Mouse (Mus musculus) lung, embryonic 15.5 days (tissue): ENCODE measurements around the gene Bola3. TPM values are rescaled to one million over a fixed set of nuclear protein-coding genes. Genes with fewer than 3 reads are reported as not detected.
"Not testable (repeated sequence)": the region's sequence is repeated elsewhere in the genome, so short reads cannot be mapped to it uniquely, and the experiment has no call there.

Source experiments
- ATAC-seq: fragments of 200-750 bp; cut with Nextera tagmentation; 2 replicates; pipeline ENCODE4 v1.8.0; 2017; ENCODE audit warnings: moderate number of reproducible peaks, borderline replicate concordance; ENCODE audit not compliant: low FRiP score, low TSS enrichment; ENCODE audit errors: extremely low read depth
- H3K27ac ChIP-seq: fragments of 300-500 bp; sonication (generic); 2 replicates; pipeline ENCODE4 v1.5.1; 2015; ENCODE audit warnings: moderate library complexity, mild to moderate bottlenecking, inconsistent platforms
- H3K27me3 ChIP-seq: fragments of 300-500 bp; sonication (generic); 2 replicates; pipeline ENCODE4 v1.6.1; 2015; ENCODE audit warnings: inconsistent platforms
- H3K36me3 ChIP-seq: fragments of 300-500 bp; sonication (generic); 2 replicates; pipeline ENCODE4 v1.6.1; 2015; ENCODE audit warnings: inconsistent platforms
- H3K4me1 ChIP-seq: fragments of 300-500 bp; sonication (generic); 2 replicates; pipeline ENCODE4 v1.6.1; 2015; ENCODE audit warnings: inconsistent platforms
- H3K4me2 ChIP-seq: fragments of 300-500 bp; sonication (generic); 2 replicates; pipeline ENCODE4 v1.6.1; 2015; ENCODE audit warnings: inconsistent platforms, mild to moderate bottlenecking, moderate library complexity
- H3K4me3 ChIP-seq: fragments of 300-500 bp; sonication (generic); 2 replicates; pipeline ENCODE4 v1.5.1; 2015; ENCODE audit warnings: mild to moderate bottlenecking, inconsistent platforms
- H3K9ac ChIP-seq: fragments of 300-500 bp; sonication (generic); 2 replicates; pipeline ENCODE4 v1.6.1; 2015; ENCODE audit warnings: inconsistent platforms
- H3K9me3 ChIP-seq: fragments of 300-500 bp; sonication (generic); 2 replicates; pipeline ENCODE4 v1.6.1; 2016; ENCODE audit warnings: inconsistent platforms
- WGBS: fragments of 180-500 bp; shearing (Covaris S2); methylation state at CpG from one replicate; pipeline ENCODE4 v1.1.7; 2015; 5-methylcytosine and 5-hydroxymethylcytosine counted together
- polyA plus RNA-seq: library from polyadenylated mRNA; unstranded; fragments of >200 nt; fragmentation: Nextera tagmentation; extraction: Ambion mirVana; gene quantifications from 2 replicates; pipeline ENCODE4 v1.2.1, GENCODE M21; 2015

Gene Bola3
- polyA plus RNA-seq, 1 experiment from 2014 or later = 125 TPM

- Histone ChIP-seq H3K27me3 (no peaks in the 10 kb centered on the region), H3K36me3 (no peaks in the 10 kb centered on the region), H3K4me2 (no peak overlapping the region), H3K27ac (no peak overlapping the region), H3K9ac (no peak overlapping the region), H3K4me1 (peaks cover 10% of the 10 kb centered on the region), H3K4me3 (no peak overlapping the region), H3K9me3 (no peaks in the 10 kb centered on the region)
- WGBS = 43% methylated on average over 2 of the region's 2 CpGs
- ATAC-seq = no peak
These were observed 26.2 kb upstream of the Bola3 start for GRCm38 (mm10) chr6:83322794-83323193.

GRCm38 (mm10) chr6:83323652-83324419 lies 25.1 kb upstream of the Bola3 start:
- H3K9me3 ChIP-seq = no peaks in the 10 kb centered on the region
- H3K4me2 ChIP-seq = no peak overlapping the region
- peaks cover 10% of the 10 kb centered on the region for H3K4me1 ChIP-seq
- H3K27ac ChIP-seq = no peak overlapping the region
- 55% methylated on average over 8 of the region's 8 CpGs for WGBS
- H3K36me3 ChIP-seq = peaks cover 5% of the 10 kb centered on the region; the same call in 1 of the 2 replicates
- no peak overlapping the region for H3K9ac ChIP-seq
- no peak overlapping the region for H3K4me3 ChIP-seq
- H3K27me3 ChIP-seq = no peaks in the 10 kb centered on the region
- ATAC-seq = no peak

DNA sequence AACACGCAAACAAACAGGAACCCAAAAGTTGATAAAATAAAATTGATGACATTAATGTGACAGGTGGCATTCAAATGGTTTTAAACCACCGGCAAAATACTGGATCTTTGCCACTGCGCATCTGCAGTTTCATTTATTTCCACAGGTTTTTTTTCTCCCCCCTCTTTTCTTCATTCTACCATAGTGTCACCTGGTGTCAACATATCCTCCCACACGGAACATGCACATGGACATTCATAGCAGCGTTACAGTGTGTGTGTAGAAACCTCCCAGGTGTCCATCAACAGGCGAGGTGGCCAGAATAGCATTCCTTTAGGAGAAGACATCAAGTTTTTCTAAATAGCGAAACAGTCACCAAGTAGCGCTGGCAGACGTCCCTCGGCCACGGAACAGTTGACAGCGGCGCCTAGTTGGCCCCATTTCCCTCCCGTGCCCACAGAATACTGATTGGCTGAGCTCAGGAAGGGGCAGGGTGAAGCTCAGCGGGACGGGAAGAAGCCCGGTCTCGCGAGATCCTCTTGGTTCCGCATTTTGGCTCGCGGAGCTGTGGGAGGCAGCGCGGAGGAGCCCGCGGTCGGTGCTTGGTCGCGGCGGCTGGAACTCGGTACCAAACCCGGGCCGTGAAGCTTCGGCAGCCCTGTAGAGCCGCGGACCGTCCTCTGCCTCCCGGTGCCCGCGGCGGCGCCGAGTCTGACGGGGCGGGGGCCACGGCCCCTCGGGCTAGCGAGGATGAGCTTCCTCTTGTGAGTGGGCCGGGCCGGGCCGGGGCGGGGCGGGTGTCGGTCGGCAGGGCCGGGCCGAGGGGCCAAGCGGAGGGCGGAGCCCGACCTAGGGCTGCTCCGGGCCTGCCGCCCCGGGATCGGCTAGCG lies 23.2 kb upstream of the Bola3 start, which contains the start of the genes Mthfd2 and Mob1a:
Mthfd2 (minus strand) TSS at position 384 of the 869 bp plus-strand sequence.
Mob1a (plus strand) TSS at position 492 of the 869 bp plus-strand sequence.
- Histone ChIP-seq H3K27ac (peak within 1 kb of the TSS; percentile 95), H3K4me3 (peak within 1 kb of the TSS; percentile 88), H3K9me3 (no peaks in the 10 kb centered on the region), H3K4me2 (peak within 1 kb of the TSS; percentile 78), H3K36me3 (peaks cover 24% of the 10 kb centered on the region), H3K4me1 (peaks cover 10% of the 10 kb centered on the region), H3K27me3 (no peaks in the 10 kb centered on the region), H3K9ac (peak within 1 kb of the TSS; percentile 86)
- peak; percentile 98 for ATAC-seq
- 1% methylated on average over 64 of the region's 65 CpGs for WGBS

DNA sequence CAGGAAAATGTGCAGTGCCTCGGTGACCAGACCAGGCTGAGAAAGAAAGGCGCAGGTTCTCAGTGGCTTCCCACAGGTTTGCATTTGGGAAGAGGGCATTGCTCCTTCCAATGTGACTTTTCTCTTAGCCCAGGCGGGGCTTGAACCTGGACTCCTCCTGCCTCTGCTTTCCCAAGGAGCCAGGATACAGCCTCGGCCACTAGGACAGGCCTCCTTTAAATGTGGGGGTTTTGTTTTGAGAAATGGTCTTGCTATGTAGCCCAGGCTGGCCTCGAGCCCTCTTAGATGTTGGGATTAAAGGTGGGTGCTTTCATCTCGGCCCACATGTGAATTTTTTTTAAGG lies 22.6 kb upstream of the Bola3 start:
- WGBS = 4% methylated on average over 6 of the region's 6 CpGs
- peaks cover 10% of the 10 kb centered on the region for H3K4me1 ChIP-seq
- no peaks in the 10 kb centered on the region for H3K27me3 ChIP-seq
- H3K4me3 ChIP-seq = peak overlapping the region; percentile 88
- no peaks in the 10 kb centered on the region for H3K9me3 ChIP-seq
- H3K9ac ChIP-seq = peak overlapping the region; percentile 86
- H3K27ac ChIP-seq = peak overlapping the region; percentile 95
- ATAC-seq = no peak
- H3K36me3 ChIP-seq = peaks cover 28% of the 10 kb centered on the region
- peak overlapping the region; percentile 78 for H3K4me2 ChIP-seq

GRCm38 (mm10) chr6:83326761-83327160 lies 22.2 kb upstream of the Bola3 start:
- peak overlapping the region; percentile 88 for H3K4me3 ChIP-seq
- peak overlapping the region; percentile 78 for H3K4me2 ChIP-seq
- H3K27ac ChIP-seq = no peak overlapping the region
- peak overlapping the region; percentile 86 for H3K9ac ChIP-seq
- H3K9me3 ChIP-seq = no peaks in the 10 kb centered on the region
- peaks cover 10% of the 10 kb centered on the region for H3K4me1 ChIP-seq
- no peaks in the 10 kb centered on the region for H3K27me3 ChIP-seq
- peaks cover 32% of the 10 kb centered on the region for H3K36me3 ChIP-seq
- WGBS = 48% methylated on average over 6 of the region's 6 CpGs
- ATAC-seq = no peak

DNA sequence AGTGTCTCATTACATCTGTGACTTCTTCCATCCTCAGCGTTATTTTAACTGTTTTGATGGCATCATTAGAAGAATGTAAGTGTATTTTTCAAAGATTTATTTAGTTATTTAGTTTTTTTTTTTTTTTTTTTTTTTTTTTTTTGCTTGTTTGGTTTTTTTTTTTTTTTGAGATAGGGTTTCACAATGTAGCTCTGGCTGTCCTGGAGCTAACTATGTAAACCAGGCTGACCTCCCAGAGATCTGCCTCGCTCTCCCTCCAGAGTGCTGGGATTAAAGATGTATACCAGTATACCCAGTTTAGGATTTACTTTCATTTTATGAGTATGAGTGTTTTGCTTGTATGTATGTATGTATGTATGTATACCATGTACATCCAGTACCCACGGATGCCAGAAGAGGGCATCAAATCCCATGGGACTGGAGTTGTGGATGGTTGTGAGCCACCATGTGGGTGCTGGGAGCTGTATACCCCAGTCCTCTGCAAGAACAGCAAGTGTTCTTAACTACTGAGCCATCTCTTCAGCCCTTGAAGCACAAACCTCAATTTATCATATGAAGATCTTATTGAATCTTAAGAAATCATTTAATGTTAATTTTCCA lies 21.3 kb upstream of the Bola3 start:
- no peak for ATAC-seq
- WGBS = 85% methylated on average over 3 of the region's 3 CpGs
- H3K9ac ChIP-seq = no peak overlapping the region
- 0 out of 2 replicates have a peak overlapping the region, but pooled peaks have one; percentile 78 for H3K4me2 ChIP-seq
- peaks cover 10% of the 10 kb centered on the region for H3K4me1 ChIP-seq
- H3K9me3 ChIP-seq = no peaks in the 10 kb centered on the region
- no peak overlapping the region for H3K4me3 ChIP-seq
- no peaks in the 10 kb centered on the region for H3K27me3 ChIP-seq
- H3K36me3 ChIP-seq = peaks cover 40% of the 10 kb centered on the region
- no peak overlapping the region for H3K27ac ChIP-seq

GRCm38 (mm10) chr6:83341387-83341786 lies 7.6 kb upstream of the Bola3 start:
- Histone ChIP-seq H3K36me3 (peaks cover 61% of the 10 kb centered on the region), H3K27ac (no peak overlapping the region), H3K9me3 (no peaks in the 10 kb centered on the region), H3K4me1 (no peaks in the 10 kb centered on the region), H3K4me3 (no peak overlapping the region), H3K4me2 (no peak overlapping the region), H3K9ac (no peak overlapping the region), H3K27me3 (no peaks in the 10 kb centered on the region)
- WGBS = 76% methylated on average over 3 of the region's 3 CpGs
- ATAC-seq = no peak

DNA sequence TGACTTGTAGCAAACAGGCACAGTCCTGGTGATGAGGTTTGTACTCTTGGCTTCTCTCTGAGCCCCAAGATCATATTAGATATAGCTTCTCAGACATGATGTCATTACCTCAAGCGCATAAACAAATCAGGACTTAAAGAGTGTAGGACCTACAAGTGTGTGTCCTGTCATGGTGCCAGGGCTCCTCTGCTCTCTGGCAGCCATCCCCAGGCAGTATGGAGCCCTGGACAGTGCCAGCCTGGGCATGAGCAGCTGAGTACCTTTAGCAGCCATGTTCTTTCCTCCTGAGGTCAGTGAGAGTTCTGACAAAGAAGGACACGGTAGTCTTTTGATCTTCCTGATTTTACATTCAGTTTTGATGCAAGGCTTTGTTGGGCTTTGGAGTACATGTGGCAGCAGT lies 6.0 kb upstream of the Bola3 start:
- Histone ChIP-seq H3K4me3 (no peak overlapping the region), H3K27me3 (no peaks in the 10 kb centered on the region), H3K4me2 (no peak overlapping the region), H3K36me3 (peaks cover 49% of the 10 kb centered on the region), H3K9ac (no peak overlapping the region), H3K27ac (no peak overlapping the region), H3K4me1 (no peaks in the 10 kb centered on the region), H3K9me3 (no peaks in the 10 kb centered on the region)
- WGBS = 94% methylated on average over 2 of the region's 2 CpGs
- no peak for ATAC-seq

GRCm38 (mm10) chr6:83345285-83345684 lies 3.7 kb upstream of the Bola3 start:
- WGBS = 79% methylated on average over 8 of the region's 8 CpGs
- H3K36me3 ChIP-seq = peaks cover 28% of the 10 kb centered on the region
- not testable (repeated sequence) for ATAC-seq, H3K27ac ChIP-seq, H3K4me2 ChIP-seq, H3K4me3 ChIP-seq, H3K27me3 ChIP-seq, H3K9me3 ChIP-seq, H3K9ac ChIP-seq
- peaks cover 17% of the 10 kb centered on the region for H3K4me1 ChIP-seq

DNA sequence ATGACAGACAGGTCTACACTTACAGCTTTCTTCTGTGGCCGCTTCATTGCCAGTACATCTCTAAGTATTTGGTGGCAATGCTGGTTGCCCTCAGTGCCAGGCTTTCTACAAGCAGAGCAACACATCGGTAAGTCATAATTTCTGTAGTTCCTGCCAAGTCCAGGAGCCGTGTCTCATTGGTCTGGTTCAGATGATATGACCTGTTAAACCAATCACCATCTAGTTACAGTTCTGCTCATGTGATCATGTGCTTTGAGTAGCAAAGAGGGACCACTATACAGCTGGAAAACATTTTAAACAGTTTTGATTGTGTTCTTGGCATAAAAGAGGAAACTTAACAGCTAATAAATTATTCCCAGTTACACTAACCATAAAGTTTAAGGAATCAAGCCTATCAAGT lies 1.0 kb upstream of the Bola3 start:
- ATAC-seq = peak; percentile 68; the same call in 1 of the 2 replicates

GRCm38 (mm10) chr6:83349274-83349958 lies 469 bp downstream of the Bola3 start:
- ATAC-seq = peak; percentile 90
- Histone ChIP-seq H3K9me3 (no peaks in the 10 kb centered on the region), H3K36me3 (peaks cover 18% of the 10 kb centered on the region), H3K27ac (no peak overlapping the region), H3K4me3 (peak overlapping the region; percentile 75), H3K4me1 (peaks cover 21% of the 10 kb centered on the region), H3K4me2 (peak overlapping the region; percentile 83), H3K27me3 (no peaks in the 10 kb centered on the region), H3K9ac (peak overlapping the region; percentile 86)
- under 1% methylated on average over 53 of the region's 53 CpGs for WGBS

More for the DNA sequence above, 1.0 kb upstream of the Bola3 start:
- H3K9ac ChIP-seq = no peak overlapping the region
- H3K4me3 ChIP-seq = no peak overlapping the region
- H3K27ac ChIP-seq = no peak overlapping the region
- WGBS = 49% methylated on average over 3 of the region's 3 CpGs
- H3K36me3 ChIP-seq = peaks cover 7% of the 10 kb centered on the region; the same call in 1 of the 2 replicates
- H3K27me3 ChIP-seq = no peaks in the 10 kb centered on the region
- H3K4me1 ChIP-seq = peaks cover 21% of the 10 kb centered on the region
- no peak overlapping the region for H3K4me2 ChIP-seq
- no peaks in the 10 kb centered on the region for H3K9me3 ChIP-seq
